Mouse (Mus musculus) kidney, postnatal 14 days (tissue): ENCODE data around the gene Thsd7b.
"Not testable (repeated sequence)": the region's sequence is repeated elsewhere in the genome, so short reads cannot be mapped to it uniquely, and the experiment has no call there.

ENCODE experiments used
- DNase-seq: peaks from one replicate; pipeline ENCODE4 v3.0.0; 2022; ENCODE audit warnings: mixed read lengths

Thsd7b gene

DNA sequence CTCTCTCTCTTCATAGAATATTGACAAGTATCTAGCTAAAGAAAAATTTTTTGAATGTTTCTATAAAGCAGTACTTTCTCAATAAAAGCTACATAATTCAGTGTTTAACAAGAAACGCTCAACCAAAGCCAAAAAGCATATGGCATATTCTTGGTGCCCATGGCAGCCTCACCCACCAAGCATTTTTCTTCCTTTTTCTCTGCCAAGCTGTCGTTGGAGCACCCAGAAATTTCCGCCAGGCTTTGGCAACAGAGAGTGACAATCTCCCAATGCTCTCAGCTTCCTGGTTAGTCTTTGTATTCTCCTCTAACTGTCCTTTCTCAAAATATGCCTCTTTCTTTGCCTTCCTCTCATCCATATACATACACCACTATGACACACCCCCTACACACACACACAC lies 857.8 kb downstream of the Thsd7b start:
- DNase-seq, result no peak

- DNase-seq, result no peak
Observed at GRCm38 (mm10) chr1:130166187-130166586, 893.1 kb downstream of the Thsd7b start.

GRCm38 (mm10) chr1:130167260-130167659 lies 894.2 kb downstream of the Thsd7b start:
- DNase-seq, result no peak

GRCm38 (mm10) chr1:130169875-130170274 lies 896.8 kb downstream of the Thsd7b start:
- no peak for DNase-seq

GRCm38 (mm10) chr1:130170290-130170689 lies 897.2 kb downstream of the Thsd7b start:
- DNase-seq, result no peak

- not testable (repeated sequence) for DNase-seq
Observed at GRCm38 (mm10) chr1:130186836-130187235, 913.7 kb downstream of the Thsd7b start.

DNA sequence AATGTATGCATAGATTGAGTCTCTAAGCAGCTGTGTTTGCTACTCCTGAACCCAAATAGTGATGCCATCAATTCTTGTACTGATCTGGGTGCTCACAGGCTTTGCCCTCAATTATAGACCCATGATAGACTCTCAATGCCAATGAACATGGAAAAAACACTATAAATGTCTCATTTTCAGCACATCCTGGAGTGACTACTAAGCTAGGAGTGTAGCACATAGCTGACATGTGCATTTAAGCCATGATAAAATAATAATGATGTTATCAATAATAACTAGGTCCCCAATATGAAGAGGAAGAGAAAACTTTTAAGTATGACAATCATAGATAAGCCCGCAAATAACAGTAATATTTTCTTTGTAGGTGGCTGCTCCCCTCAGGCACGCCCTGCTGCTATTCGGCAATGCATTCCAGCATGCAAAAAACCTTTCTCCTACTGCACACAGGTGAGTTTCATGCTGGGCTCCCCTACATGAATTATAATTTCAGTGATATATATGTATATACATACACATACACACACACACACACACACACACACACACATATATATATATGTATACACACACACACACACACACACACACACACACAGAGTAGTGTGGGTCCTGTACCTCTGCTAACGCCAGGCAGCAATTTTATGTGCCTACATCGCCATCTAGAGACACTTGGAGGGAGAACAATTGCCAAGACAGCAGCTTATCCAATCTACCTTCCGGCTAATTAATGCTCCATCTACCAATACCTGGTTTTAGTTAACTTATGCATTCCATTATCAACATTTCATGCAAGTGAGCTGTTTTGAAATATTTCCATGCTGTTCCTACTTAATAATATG lies 919.3 kb downstream of the Thsd7b start:
- peak; percentile 34 for DNase-seq

- DNase-seq, result no peak
Observed at GRCm38 (mm10) chr1:130217404-130217803, 944.3 kb downstream of the Thsd7b start.

GRCm38 (mm10) chr1:130222904-130223303 lies 949.8 kb downstream of the Thsd7b start:
- no peak for DNase-seq

- no peak for DNase-seq
Observed at GRCm38 (mm10) chr1:130245563-130245962, 972.5 kb downstream of the Thsd7b start.

- DNase-seq, result not testable (repeated sequence)
Observed at GRCm38 (mm10) chr1:130246264-130246663, 973.2 kb downstream of the Thsd7b start.

DNA sequence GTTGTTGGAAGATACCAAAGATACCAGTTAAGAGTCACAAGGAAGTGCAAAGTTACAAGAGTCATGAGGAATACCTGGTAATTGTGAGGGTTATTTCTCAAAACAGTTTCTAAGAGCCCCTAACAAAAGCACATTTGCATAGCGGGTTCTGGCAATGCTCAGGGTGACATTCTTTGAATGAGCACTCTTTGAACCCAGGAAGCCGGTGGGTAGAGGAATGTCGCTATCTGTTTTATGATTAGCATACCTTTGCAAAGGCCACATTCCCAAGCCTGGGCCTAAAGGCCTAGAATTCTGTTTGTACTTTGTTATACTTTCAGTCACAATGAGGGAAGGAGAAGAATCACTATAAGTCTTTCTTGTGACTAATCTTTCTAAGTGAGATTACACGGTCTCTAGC lies 973.8 kb downstream of the Thsd7b start:
- not testable (repeated sequence) for DNase-seq

- DNase-seq, result no peak
Observed at GRCm38 (mm10) chr1:130262046-130262445, 988.9 kb downstream of the Thsd7b start.
